Mouse (Mus musculus): ENCODE data around the gene Hs6st3. TPM values are rescaled to one million over a fixed set of nuclear protein-coding genes. Genes with fewer than 3 reads are reported as not detected.

Hs6st3 gene
- polyA plus RNA-seq, 1 experiment: not detected

DNA sequence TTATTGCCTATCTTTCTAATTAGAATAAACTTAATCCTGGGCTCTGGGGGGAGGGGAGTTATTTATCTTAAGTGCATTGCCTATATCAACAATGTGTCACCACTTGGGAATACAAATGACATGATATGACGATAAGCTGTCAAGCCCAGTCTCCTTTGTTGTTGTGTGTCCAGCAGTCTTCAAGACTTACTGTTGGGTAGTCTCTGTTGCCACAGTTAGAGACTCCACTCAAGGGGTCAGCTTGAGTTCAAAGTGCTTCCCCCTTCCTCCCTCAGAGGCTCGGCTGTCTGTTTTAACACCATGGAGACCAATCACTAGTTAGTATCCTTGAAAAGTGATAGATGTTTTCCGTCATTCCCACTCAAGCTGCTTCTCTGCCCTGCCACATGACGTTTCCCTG lies 339.7 kb downstream of the Hs6st3 start:
- TF ChIP-seq CTCF (IDR thresholded peaks at IDR 0.05; ENCODE audit: control insufficient read depth, insufficient read depth, low read length) (no peak), POLR2A (IDR thresholded peaks at IDR 0.05; ENCODE audit: borderline replicate concordance, control insufficient read depth, low read depth, low read length) (no peak)
- Histone ChIP-seq H3K4me3 (replicated peaks; ENCODE audit: control insufficient read depth, low read depth, low read length) (no peak overlapping the region), H3K4me1 (ENCODE audit: control insufficient read depth, insufficient read depth, low read length) (no peaks in the 10 kb centered on the region), H3K27ac (ENCODE audit: control insufficient read depth, insufficient read depth, low read depth, low read length, poor library complexity) (no peak overlapping the region)
- 60% methylated on average over 4 of the region's 4 CpGs for WGBS

DNA sequence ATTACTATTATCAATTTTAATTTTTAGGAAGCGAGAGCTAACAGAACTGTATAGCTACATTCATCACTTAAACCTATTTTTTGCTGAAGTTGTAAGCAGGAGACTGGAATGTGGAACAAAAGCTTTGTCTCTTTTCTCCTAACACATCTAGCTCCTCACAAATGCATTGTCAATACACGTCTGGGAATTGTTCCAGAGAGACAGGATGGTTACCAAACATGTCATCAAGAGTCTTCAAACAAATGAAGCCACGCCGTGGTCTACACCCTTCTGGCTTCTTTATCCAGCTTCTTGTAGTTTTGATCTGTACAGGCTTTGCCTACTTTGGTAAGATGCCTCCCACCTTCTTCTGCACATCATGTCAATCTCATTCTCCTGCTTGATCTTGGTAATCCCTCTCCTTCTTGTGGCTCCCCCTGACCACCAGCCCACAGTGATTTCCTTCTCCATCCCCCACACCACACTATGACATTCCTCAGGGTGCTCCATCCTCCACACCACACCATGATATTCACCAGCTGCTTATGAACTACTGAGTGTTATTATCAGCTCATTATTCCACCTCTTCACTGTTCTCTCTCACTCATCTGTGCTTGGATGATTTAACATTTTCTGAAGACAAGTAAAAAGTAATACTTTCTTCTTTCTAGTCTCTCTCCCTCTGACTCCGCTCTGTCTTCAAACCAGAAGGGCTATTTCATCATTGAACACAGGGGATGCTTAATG lies 351.0 kb downstream of the Hs6st3 start:
- no peak overlapping the region for H3K4me3 ChIP-seq (replicated peaks; ENCODE audit: control insufficient read depth, low read depth, low read length)
- H3K4me1 ChIP-seq (ENCODE audit: control insufficient read depth, insufficient read depth, low read length): no peaks in the 10 kb centered on the region
- no peak overlapping the region for H3K27ac ChIP-seq (ENCODE audit: control insufficient read depth, insufficient read depth, low read depth, low read length, poor library complexity)
- 71% methylated on average over 5 of the region's 5 CpGs for WGBS
- TF ChIP-seq POLR2A (IDR thresholded peaks at IDR 0.05; ENCODE audit: borderline replicate concordance, control insufficient read depth, low read depth, low read length) (no peak), CTCF (IDR thresholded peaks at IDR 0.05; ENCODE audit: control insufficient read depth, insufficient read depth, low read length) (no peak)

DNA sequence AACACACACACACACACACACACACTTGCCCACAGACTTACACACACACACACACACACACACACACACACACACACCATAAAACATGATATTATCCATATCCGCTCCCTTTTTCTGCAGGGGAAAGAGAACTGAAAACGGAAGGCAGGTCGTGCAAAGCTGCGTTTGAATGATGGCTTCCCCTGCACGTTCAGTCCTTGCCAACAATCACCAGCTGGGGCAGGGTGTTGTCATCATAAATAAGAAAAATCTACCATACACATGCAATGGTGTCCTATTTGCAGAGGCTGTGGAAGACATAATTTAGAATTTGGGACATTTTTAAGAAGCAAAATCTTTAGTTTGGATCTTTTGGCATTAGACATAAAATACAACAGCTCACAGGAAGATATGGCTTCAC lies 382.5 kb downstream of the Hs6st3 start:
- WGBS: 41% methylated on average over 5 of the region's 5 CpGs
- no peak overlapping the region for H3K4me3 ChIP-seq (replicated peaks; ENCODE audit: control insufficient read depth, low read depth, low read length)
- no peak overlapping the region for H3K27ac ChIP-seq (ENCODE audit: control insufficient read depth, insufficient read depth, low read depth, low read length, poor library complexity)
- no peak for TF ChIP-seq CTCF (IDR thresholded peaks at IDR 0.05; ENCODE audit: control insufficient read depth, insufficient read depth, low read length)
- no peak for TF ChIP-seq POLR2A (IDR thresholded peaks at IDR 0.05; ENCODE audit: borderline replicate concordance, control insufficient read depth, low read depth, low read length)
- H3K4me1 ChIP-seq (ENCODE audit: control insufficient read depth, insufficient read depth, low read length): no peaks in the 10 kb centered on the region

DNA sequence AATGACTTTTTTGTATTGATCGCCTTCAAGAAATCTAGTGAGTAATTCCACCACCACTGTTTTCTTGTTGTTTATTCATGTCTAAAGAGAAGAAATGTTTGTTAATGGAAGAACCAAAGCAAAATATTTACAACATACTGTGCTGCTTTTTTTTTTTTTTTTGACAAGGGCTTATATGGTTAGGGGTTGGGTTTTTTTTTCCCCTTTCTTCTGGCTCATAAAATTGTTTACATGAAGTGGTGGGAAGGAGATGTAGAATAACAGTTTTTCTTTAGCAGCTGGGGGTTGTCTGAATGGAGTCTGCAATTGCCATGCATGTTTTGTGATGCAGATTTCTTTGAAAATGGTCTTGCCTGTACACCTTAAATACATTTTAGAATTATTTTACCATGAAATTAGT lies 382.9 kb downstream of the Hs6st3 start:
- Histone ChIP-seq H3K4me1 (ENCODE audit: control insufficient read depth, insufficient read depth, low read length) (no peaks in the 10 kb centered on the region), H3K27ac (ENCODE audit: control insufficient read depth, insufficient read depth, low read depth, low read length, poor library complexity) (no peak overlapping the region), H3K4me3 (replicated peaks; ENCODE audit: control insufficient read depth, low read depth, low read length) (no peak overlapping the region)
- TF ChIP-seq CTCF (IDR thresholded peaks at IDR 0.05; ENCODE audit: control insufficient read depth, insufficient read depth, low read length) (no peak), POLR2A (IDR thresholded peaks at IDR 0.05; ENCODE audit: borderline replicate concordance, control insufficient read depth, low read depth, low read length) (no peak)
- 92% methylated on average over 1 of the region's 1 CpGs for WGBS

DNA sequence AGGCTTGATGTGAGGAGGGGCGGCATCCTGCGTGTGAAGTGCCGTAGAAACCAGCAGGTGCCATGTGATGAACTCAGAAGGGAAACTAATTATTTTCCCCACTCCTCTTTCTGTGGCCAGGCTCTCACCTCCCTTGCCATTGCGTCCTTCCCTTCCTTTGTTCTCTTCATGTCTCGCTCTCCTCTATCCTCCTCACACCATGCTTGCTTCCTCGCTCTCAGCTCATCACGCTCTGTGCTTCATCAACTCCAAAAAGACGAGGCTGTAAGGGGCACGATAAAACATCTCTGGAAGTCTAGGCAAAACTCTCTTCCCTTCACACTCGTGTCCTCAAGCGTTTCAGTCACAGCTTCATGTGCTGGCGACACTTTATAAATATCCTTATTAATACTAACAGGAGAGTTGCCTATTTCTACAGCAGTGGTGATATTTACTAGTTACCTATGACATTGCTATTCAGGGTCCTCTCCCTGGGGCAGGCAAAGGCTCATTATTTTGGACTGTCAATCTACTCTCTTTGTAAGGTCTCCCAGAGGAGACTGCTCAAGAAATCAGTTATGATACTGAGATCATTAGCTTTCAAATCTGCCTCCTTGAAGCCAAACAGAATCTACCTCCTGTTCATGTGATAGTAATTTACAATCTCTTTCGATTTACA lies 394.9 kb downstream of the Hs6st3 start:
- Histone ChIP-seq H3K4me3 (replicated peaks; ENCODE audit: control insufficient read depth, low read depth, low read length) (no peak overlapping the region), H3K4me1 (ENCODE audit: control insufficient read depth, insufficient read depth, low read length) (no peaks in the 10 kb centered on the region), H3K27ac (ENCODE audit: control insufficient read depth, insufficient read depth, low read depth, low read length, poor library complexity) (no peak overlapping the region)
- no peak for TF ChIP-seq CTCF (IDR thresholded peaks at IDR 0.05; ENCODE audit: control insufficient read depth, insufficient read depth, low read length)
- TF ChIP-seq POLR2A (IDR thresholded peaks at IDR 0.05; ENCODE audit: borderline replicate concordance, control insufficient read depth, low read depth, low read length): no peak
- WGBS: 78% methylated on average over 13 of the region's 13 CpGs

DNA sequence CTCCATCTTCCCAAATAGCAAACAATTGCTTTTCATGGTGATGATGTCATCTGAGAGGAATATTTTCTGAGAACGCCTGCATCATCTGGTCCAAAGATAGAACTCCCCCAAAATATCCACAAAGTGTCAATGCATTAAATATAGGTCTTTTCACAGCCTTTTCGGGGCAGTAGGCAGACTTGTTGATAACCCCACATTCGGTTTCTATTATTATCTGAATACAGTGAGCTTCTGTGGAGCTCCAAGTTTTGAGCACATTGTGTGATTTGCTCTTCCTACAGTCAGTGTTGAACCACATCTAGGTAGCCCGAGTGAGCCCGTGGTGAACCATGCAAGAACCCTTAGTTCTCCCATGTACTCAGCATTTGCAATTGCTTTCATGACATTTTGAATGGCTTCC lies 402.4 kb downstream of the Hs6st3 start:
- H3K4me1 ChIP-seq (ENCODE audit: control insufficient read depth, insufficient read depth, low read length): no peaks in the 10 kb centered on the region
- no peak overlapping the region for H3K27ac ChIP-seq (ENCODE audit: control insufficient read depth, insufficient read depth, low read depth, low read length, poor library complexity)
- TF ChIP-seq CTCF (IDR thresholded peaks at IDR 0.05; ENCODE audit: control insufficient read depth, insufficient read depth, low read length): no peak
- no peak for TF ChIP-seq POLR2A (IDR thresholded peaks at IDR 0.05; ENCODE audit: borderline replicate concordance, control insufficient read depth, low read depth, low read length)
- H3K4me3 ChIP-seq (replicated peaks; ENCODE audit: control insufficient read depth, low read depth, low read length): no peak overlapping the region
- WGBS: 69% methylated on average over 5 of the region's 5 CpGs

DNA sequence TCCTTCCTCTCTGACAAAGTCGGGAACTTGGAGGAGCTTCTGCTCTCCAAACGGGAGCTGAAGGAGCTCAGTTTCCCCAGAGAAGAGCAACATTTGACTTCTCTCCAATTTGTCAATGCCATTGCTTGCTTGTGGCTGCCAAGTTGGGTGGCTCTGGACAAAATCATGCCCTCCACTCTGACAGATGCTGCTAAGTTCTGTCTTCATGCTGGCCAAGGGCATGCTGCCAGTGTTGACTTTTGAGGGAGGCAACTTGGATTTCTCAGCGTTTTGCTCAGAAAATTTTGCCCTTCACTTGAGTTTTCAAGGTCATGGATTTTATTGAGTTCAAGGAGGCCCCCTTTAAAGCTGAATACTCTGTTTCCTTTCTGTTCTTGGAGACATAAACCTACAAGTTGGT lies 406.5 kb downstream of the Hs6st3 start:
- 72% methylated on average over 3 of the region's 3 CpGs for WGBS
- Histone ChIP-seq H3K27ac (ENCODE audit: control insufficient read depth, insufficient read depth, low read depth, low read length, poor library complexity) (no peak overlapping the region), H3K4me3 (replicated peaks; ENCODE audit: control insufficient read depth, low read depth, low read length) (no peak overlapping the region), H3K4me1 (ENCODE audit: control insufficient read depth, insufficient read depth, low read length) (no peaks in the 10 kb centered on the region)
- TF ChIP-seq CTCF (IDR thresholded peaks at IDR 0.05; ENCODE audit: control insufficient read depth, insufficient read depth, low read length) (no peak), POLR2A (IDR thresholded peaks at IDR 0.05; ENCODE audit: borderline replicate concordance, control insufficient read depth, low read depth, low read length) (no peak)

DNA sequence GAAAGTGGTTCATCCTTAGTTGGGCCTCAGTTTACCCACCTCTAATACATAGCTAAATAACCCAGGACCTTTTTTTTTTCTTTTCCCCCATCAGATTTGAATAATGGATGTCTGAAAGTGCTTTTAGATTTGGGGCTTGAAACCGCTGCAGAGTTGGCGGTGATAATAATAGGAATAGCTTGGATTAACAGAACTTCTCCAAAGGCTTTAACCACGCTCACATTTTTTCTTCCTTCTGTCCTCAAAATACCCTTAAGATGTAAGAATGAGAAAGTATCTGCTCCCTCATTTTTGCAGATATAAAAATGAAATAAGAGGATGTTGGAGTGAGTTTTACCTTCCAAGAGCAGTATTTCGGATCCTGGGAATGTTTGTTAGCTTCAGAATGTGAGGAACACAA lies 420.2 kb downstream of the Hs6st3 start:
- WGBS: 67% methylated on average over 4 of the region's 4 CpGs

More for the DNA sequence above, 420.2 kb downstream of the Hs6st3 start:
- no peaks in the 10 kb centered on the region for H3K4me1 ChIP-seq (ENCODE audit: control insufficient read depth, insufficient read depth, low read length)
- H3K27ac ChIP-seq (ENCODE audit: control insufficient read depth, insufficient read depth, low read depth, low read length, poor library complexity): no peak overlapping the region
- no peak overlapping the region for H3K4me3 ChIP-seq (replicated peaks; ENCODE audit: control insufficient read depth, low read depth, low read length)
- TF ChIP-seq POLR2A (IDR thresholded peaks at IDR 0.05; ENCODE audit: borderline replicate concordance, control insufficient read depth, low read depth, low read length) (no peak), CTCF (IDR thresholded peaks at IDR 0.05; ENCODE audit: control insufficient read depth, insufficient read depth, low read length) (no peak)
